Mouse (Mus musculus) midbrain, embryonic 11.5 days (tissue): ENCODE measurements around the gene Ccdc83. TPM values are rescaled to one million over a fixed set of nuclear protein-coding genes. Genes with fewer than 3 reads are reported as not detected.

Source experiments
- ATAC-seq: fragments of 200-750 bp; cut with Nextera tagmentation; 2 replicates; pipeline ENCODE4 v1.8.0; 2017; ENCODE audit warnings: moderate TSS enrichment, moderate library complexity; ENCODE audit not compliant: low FRiP score
- DNase-seq: peaks from one replicate; pipeline ENCODE4 v3.0.0; 2015; ENCODE audit warnings: low spot score; ENCODE audit errors: missing footprints
- H3K27ac ChIP-seq: fragments of 300-500 bp; sonication (generic); 2 replicates; pipeline ENCODE4 v1.5.1; 2014; ENCODE audit warnings: low read depth, low read length
- H3K27me3 ChIP-seq: fragments of 300-500 bp; sonication (generic); 2 replicates; pipeline ENCODE4 v1.6.1; 2014; ENCODE audit warnings: mild to moderate bottlenecking, low read length, moderate library complexity, mixed read lengths; ENCODE audit not compliant: control insufficient read depth, insufficient read depth
- H3K36me3 ChIP-seq: fragments of 300-500 bp; sonication (generic); 2 replicates; pipeline ENCODE4 v1.6.1; 2014; ENCODE audit warnings: mild to moderate bottlenecking, low read length, moderate library complexity, mixed read lengths; ENCODE audit not compliant: control insufficient read depth, insufficient read depth
- H3K4me1 ChIP-seq: fragments of 300-500 bp; sonication (generic); 2 replicates; pipeline ENCODE4 v1.6.1; 2014; ENCODE audit warnings: low read length; ENCODE audit not compliant: control insufficient read depth, insufficient read depth
- H3K4me2 ChIP-seq: fragments of 300-500 bp; sonication (generic); 2 replicates; pipeline ENCODE4 v1.6.1; 2014; ENCODE audit warnings: mild to moderate bottlenecking, moderate library complexity
- H3K4me3 ChIP-seq: fragments of 300-500 bp; sonication (generic); 2 replicates; pipeline ENCODE4 v1.5.1; 2014; ENCODE audit warnings: low read depth, low read length
- H3K9ac ChIP-seq: fragments of 300-500 bp; sonication (generic); 2 replicates; pipeline ENCODE4 v1.6.1; 2014; ENCODE audit warnings: low read length
- H3K9me3 ChIP-seq: fragments of 300-500 bp; sonication (generic); 2 replicates; pipeline ENCODE4 v1.6.1; 2016; ENCODE audit warnings: low read length; ENCODE audit not compliant: control insufficient read depth
- WGBS: fragments of 180-500 bp; shearing (Covaris S2); extraction: QIAGEN DNeasy Blood & Tissue Kit; methylation state at CpG from one replicate; pipeline ENCODE4 v1.1.7; 2014; 5-methylcytosine and 5-hydroxymethylcytosine counted together
- polyA plus RNA-seq: library from polyadenylated mRNA; unstranded; fragments of >200 nt; fragmentation: Nextera tagmentation; extraction: Ambion mirVana; gene quantifications from 2 replicates; pipeline ENCODE4 v1.2.1, GENCODE M21; 2014

Ccdc83 gene
- polyA plus RNA-seq, 1 experiment from 2014 or later = 0.11 TPM

GRCm38 (mm10) chr7:90291885-90292284 lies 26.3 kb upstream of the Ccdc83 start:
- no peaks in the 10 kb centered on the region for H3K36me3 ChIP-seq
- DNase-seq = no peak
- H3K4me1 ChIP-seq = no peaks in the 10 kb centered on the region
- H3K27me3 ChIP-seq = no peaks in the 10 kb centered on the region
- H3K9ac ChIP-seq = no peak overlapping the region
- H3K9me3 ChIP-seq = no peaks in the 10 kb centered on the region
- 89% methylated on average over 6 of the region's 6 CpGs for WGBS
- no peak overlapping the region for H3K4me3 ChIP-seq
- no peak overlapping the region for H3K27ac ChIP-seq
- no peak overlapping the region for H3K4me2 ChIP-seq
- ATAC-seq = no peak

- ATAC-seq = no peak
- 71% methylated on average over 7 of the region's 7 CpGs for WGBS
Measured at GRCm38 (mm10) chr7:90284793-90285192, 19.2 kb upstream of the Ccdc83 start.

GRCm38 (mm10) chr7:90282786-90283185 lies 17.2 kb upstream of the Ccdc83 start:
- DNase-seq = no peak
- H3K4me2 ChIP-seq = no peak overlapping the region
- H3K27me3 ChIP-seq = no peaks in the 10 kb centered on the region
- WGBS = 88% methylated on average over 1 of the region's 1 CpGs
- ATAC-seq = no peak
- H3K36me3 ChIP-seq = no peaks in the 10 kb centered on the region
- H3K4me1 ChIP-seq = no peaks in the 10 kb centered on the region
- no peak overlapping the region for H3K27ac ChIP-seq
- H3K4me3 ChIP-seq = no peak overlapping the region
- H3K9ac ChIP-seq = no peak overlapping the region
- H3K9me3 ChIP-seq = no peaks in the 10 kb centered on the region

More at GRCm38 (mm10) chr7:90284793-90285192, 19.2 kb upstream of the Ccdc83 start:
- no peak overlapping the region for H3K4me2 ChIP-seq
- no peaks in the 10 kb centered on the region for H3K9me3 ChIP-seq
- H3K4me3 ChIP-seq = no peak overlapping the region
- no peaks in the 10 kb centered on the region for H3K27me3 ChIP-seq
- H3K36me3 ChIP-seq = no peaks in the 10 kb centered on the region
- no peak overlapping the region for H3K9ac ChIP-seq
- DNase-seq = no peak
- no peaks in the 10 kb centered on the region for H3K4me1 ChIP-seq
- H3K27ac ChIP-seq = no peak overlapping the region

- Histone ChIP-seq H3K36me3 (no peaks in the 10 kb centered on the region), H3K4me2 (no peak overlapping the region), H3K4me3 (no peak overlapping the region), H3K4me1 (no peaks in the 10 kb centered on the region), H3K9ac (no peak overlapping the region), H3K9me3 (no peaks in the 10 kb centered on the region), H3K27me3 (no peaks in the 10 kb centered on the region), H3K27ac (no peak overlapping the region)
- ATAC-seq = no peak
- DNase-seq = no peak
- 84% methylated on average over 11 of the region's 11 CpGs for WGBS
Measured at GRCm38 (mm10) chr7:90281759-90282546, 16.4 kb upstream of the Ccdc83 start.

- no peaks in the 10 kb centered on the region for H3K4me1 ChIP-seq
- H3K4me2 ChIP-seq = no peak overlapping the region
- no peaks in the 10 kb centered on the region for H3K27me3 ChIP-seq
- no peak for ATAC-seq
- H3K27ac ChIP-seq = no peak overlapping the region
- H3K9me3 ChIP-seq = no peaks in the 10 kb centered on the region
- H3K36me3 ChIP-seq = no peaks in the 10 kb centered on the region
- no peak overlapping the region for H3K9ac ChIP-seq
- DNase-seq = no peak
- WGBS = 62% methylated on average over 8 of the region's 8 CpGs
- H3K4me3 ChIP-seq = no peak overlapping the region
Measured at GRCm38 (mm10) chr7:90280878-90281277, 15.3 kb upstream of the Ccdc83 start.

- H3K4me3 ChIP-seq = no peak overlapping the region
- no peaks in the 10 kb centered on the region for H3K9me3 ChIP-seq
- no peak overlapping the region for H3K9ac ChIP-seq
- ATAC-seq (no peak), DNase-seq (no peak)
- H3K27me3 ChIP-seq = no peaks in the 10 kb centered on the region
- H3K27ac ChIP-seq = no peak overlapping the region
- H3K36me3 ChIP-seq = no peaks in the 10 kb centered on the region
- H3K4me2 ChIP-seq = no peak overlapping the region
- H3K4me1 ChIP-seq = no peaks in the 10 kb centered on the region
- 67% methylated on average over 11 of the region's 11 CpGs for WGBS
Measured at GRCm38 (mm10) chr7:90280274-90280875, 14.8 kb upstream of the Ccdc83 start.

GRCm38 (mm10) chr7:90279136-90279535 lies 13.6 kb upstream of the Ccdc83 start:
- H3K4me2 ChIP-seq = no peak overlapping the region
- no peak overlapping the region for H3K9ac ChIP-seq
- no peaks in the 10 kb centered on the region for H3K36me3 ChIP-seq
- no peak for DNase-seq
- no peaks in the 10 kb centered on the region for H3K9me3 ChIP-seq
- H3K4me3 ChIP-seq = no peak overlapping the region
- no peaks in the 10 kb centered on the region for H3K27me3 ChIP-seq
- H3K4me1 ChIP-seq = no peaks in the 10 kb centered on the region
- H3K27ac ChIP-seq = no peak overlapping the region
- ATAC-seq = no peak
- WGBS = 85% methylated on average over 4 of the region's 4 CpGs

GRCm38 (mm10) chr7:90277769-90278168 lies 12.2 kb upstream of the Ccdc83 start:
- Histone ChIP-seq H3K36me3 (no peaks in the 10 kb centered on the region), H3K4me1 (no peaks in the 10 kb centered on the region)

GRCm38 (mm10) chr7:90277246-90277645 lies 11.7 kb upstream of the Ccdc83 start:
- Histone ChIP-seq H3K36me3 (no peaks in the 10 kb centered on the region), H3K4me2 (no peak overlapping the region), H3K27me3 (no peaks in the 10 kb centered on the region), H3K4me3 (no peak overlapping the region), H3K4me1 (no peaks in the 10 kb centered on the region), H3K9ac (no peak overlapping the region), H3K9me3 (no peaks in the 10 kb centered on the region), H3K27ac (no peak overlapping the region)
- 78% methylated on average over 3 of the region's 3 CpGs for WGBS
- ATAC-seq (no peak), DNase-seq (no peak)

More at GRCm38 (mm10) chr7:90277769-90278168, 12.2 kb upstream of the Ccdc83 start:
- H3K27ac ChIP-seq = no peak overlapping the region
- no peak overlapping the region for H3K4me3 ChIP-seq
- H3K4me2 ChIP-seq = no peak overlapping the region
- ATAC-seq (no peak), DNase-seq (no peak)
- H3K27me3 ChIP-seq = no peaks in the 10 kb centered on the region
- H3K9me3 ChIP-seq = no peaks in the 10 kb centered on the region
- WGBS = 74% methylated on average over 4 of the region's 4 CpGs
- H3K9ac ChIP-seq = no peak overlapping the region
